Mouse (Mus musculus) c-Kit-positive CD71-negative TER-119-negative erythroid progenitor cells, embryonic 14.5 days (primary cell): ENCODE results near the gene Setd1b.
A peak's percentile ranks its signal among the peaks of the same experiment; 100 is the strongest.
"Not testable (repeated sequence)": the region's sequence is repeated elsewhere in the genome, so short reads cannot be mapped to it uniquely, and the experiment has no call there.

Experiments
- DNase-seq: peaks from one replicate; pipeline ENCODE4 v3.0.0-alpha.2; 2013; ENCODE audit warnings: low read depth

Gene Setd1b

DNA sequence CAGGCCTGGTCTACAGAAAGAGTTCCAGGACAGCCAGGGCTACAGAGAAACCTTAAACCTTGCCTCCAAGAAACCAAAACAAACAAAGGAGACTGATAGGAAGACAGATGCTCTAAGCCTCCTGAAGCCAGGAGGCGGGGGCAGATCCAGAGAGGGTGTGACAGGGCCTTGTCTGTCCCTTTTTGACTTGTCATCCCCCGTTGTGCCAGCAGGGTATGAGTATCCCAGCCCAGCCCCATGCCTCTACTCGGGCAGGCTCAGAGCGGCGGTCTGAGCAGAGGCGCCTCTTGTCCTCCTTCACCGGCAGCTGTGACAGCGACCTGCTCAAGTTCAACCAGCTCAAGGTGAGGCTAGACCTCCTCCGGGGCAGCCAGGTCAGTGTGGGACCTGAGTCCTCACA lies 20.9 kb downstream of the Setd1b start:
- no peak for DNase-seq

- no peak for DNase-seq
Measured at GRCm38 (mm10) chr5:123166437-123166836, 24.4 kb downstream of the Setd1b start.

DNA sequence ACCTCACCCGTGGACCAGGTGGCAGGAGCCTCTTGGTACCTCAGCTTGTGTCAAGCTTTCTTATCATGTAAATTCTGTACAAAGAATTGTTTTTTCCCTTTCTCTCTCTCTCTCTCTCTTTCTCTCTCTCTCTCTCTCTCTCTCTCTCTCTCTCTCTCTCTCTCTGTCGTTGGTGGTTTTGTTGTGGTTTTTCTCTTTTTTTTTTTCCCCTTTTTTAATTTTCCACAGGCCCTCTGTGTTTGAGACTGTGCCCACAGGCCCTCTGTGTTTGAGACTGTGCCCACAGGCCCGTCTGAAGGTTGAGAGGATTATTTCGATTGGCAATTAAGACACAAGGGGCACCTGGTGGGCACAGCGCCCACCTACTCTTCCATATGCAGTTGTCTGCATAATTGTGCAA lies 25.6 kb downstream of the Setd1b start:
- DNase-seq = no peak

DNA sequence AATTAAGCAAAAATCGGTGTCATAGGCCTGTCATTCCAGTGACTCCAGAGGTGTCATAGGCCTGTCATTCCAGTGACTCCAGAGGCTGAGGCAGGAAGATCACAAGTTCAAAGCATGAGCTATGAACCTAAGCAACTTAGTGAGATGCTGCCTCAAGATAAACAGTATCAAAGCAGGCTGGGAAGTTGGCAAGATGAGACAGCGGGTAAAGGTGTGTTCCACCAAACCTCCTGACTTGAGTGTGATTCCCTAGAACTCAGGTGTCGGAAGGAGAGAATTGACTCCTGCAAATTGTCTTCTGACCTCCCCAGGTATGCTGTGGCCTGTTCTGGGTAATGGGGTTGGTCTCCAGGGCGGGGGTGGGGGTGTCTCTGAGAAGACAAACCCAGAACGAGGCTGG lies 27.3 kb downstream of the Setd1b start, which contains the start of gene Psmd9:
TSS of gene Psmd9 (plus strand) at position 130 of the 400 bp plus-strand sequence.
- no peak for DNase-seq

- DNase-seq = no peak
Measured at GRCm38 (mm10) chr5:123170365-123170764, 28.4 kb downstream of the Setd1b start.

DNA sequence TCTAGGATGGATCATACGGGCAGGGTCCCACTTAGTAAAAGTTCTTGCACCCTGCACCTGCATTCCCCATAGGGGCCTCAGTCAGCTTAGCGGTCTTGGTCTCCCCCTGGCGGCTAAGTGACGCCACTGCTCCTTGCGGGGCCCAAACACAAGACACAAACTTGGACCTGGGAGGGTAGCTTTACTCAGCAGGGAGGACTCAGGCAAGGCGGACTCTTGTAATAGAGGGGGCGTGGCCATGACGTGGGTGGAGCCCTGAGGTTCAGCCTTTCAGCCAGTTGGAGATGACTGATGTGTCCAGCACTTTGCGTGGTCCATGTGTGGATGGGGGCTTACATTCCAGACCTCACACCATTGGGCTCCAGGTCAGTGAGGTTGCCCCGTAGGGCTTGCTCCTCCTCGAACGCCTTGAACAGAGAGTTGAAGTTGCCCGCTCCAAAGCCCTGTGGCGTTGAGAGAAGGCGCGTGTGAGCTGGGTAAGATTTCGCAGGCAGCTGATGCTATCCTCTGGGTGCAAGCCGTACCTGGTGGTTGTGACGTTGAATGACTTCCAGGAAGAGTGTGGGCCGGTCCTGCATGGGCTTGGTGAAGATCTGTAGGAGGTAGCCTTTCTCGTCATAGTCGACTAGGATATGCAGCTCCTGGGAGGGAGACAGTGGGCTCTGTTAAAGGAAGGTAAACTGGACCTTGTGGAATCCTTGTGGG lies 29.8 kb downstream of the Setd1b start:
- DNase-seq = peak; percentile 73

DNA sequence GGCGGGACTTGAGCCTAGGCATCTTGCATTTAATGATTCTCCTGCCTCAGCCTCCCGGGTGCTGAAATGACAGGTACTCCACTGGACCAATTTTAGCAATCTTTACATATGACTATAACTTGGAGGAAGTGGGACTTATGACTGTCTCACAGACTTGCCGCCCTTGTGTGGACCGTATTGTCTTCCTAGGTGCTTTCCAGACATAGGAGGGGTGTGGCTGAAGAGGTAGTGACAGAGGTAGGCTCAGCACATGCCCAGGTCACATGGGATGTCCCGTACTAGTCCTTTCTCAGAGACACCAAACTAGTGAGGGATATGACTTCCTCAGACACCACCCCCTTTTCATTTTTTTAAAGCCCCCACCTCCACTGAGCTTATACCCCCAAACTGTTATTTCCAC lies 36.8 kb downstream of the Setd1b start:
- DNase-seq = no peak

- DNase-seq = no peak
Measured at GRCm38 (mm10) chr5:123180390-123180789, 38.4 kb downstream of the Setd1b start.

GRCm38 (mm10) chr5:123181536-123181935 lies 39.5 kb downstream of the Setd1b start:
- no peak for DNase-seq

DNA sequence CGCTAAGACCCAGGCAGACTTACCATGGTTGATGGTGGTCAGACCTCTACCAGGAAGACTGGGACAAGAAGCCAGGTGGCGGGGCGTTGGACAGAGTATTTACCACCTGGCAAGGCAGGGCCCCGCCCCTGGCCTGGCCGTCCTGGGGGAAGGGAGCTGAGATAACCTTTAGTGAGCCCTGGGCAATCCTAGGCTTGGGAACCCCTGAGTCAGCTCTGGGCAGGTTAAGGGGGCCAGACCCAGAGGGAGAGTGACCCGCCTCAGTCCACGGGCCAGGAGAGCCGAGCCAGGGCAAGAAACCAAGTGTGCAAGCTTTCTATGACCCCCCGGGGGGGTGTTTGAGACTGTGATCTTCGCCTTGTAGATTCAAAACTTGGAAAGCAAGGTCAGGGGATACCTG lies 40.7 kb downstream of the Setd1b start, which contains the start of gene Hpd:
TSS of gene Hpd (minus strand) at position 77 of the 400 bp plus-strand sequence.
- no peak for DNase-seq

DNA sequence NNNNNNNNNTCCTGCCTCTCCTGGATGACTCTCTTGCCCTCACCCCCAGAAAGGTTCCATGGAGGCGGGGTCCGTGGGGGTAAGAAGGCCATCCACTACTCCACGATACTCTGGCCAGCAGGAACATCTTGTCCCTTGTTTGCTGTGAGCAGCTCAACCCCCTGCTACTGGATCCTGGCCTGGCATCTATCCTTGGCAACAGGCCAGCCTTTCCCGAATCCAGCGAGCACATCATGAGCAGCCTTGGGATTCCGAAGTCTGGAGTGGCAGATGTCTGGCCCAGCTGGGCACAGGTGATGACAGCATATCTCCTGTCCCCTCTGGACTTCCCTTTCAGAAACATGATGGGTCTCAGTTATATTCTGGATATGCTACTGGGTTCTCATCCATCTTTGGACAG lies 44.0 kb downstream of the Setd1b start:
- no peak for DNase-seq

- no peak for DNase-seq
Measured at GRCm38 (mm10) chr5:123187306-123187705, 45.3 kb downstream of the Setd1b start.

DNA sequence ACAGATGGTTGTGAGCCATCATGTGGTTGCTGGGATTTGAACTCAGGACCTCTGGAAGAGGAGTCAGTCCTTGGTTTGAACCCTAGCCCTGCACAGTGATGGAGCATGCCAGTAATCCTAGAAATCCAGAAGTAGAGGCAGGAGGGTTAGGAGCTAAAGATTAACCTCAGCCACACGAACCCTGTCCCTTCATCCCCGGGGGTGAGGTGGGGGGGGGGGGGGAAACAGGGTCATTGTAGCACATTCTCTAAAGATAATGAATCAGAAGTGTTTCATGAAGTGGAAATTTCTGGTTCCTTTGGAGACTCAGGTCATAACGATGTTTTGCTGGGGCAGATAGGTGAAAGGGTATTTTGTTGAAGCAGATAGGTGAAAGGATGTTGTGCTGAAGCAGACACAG lies 48.9 kb downstream of the Setd1b start:
- DNase-seq = no peak

- DNase-seq = no peak
Measured at GRCm38 (mm10) chr5:123191427-123191826, 49.4 kb downstream of the Setd1b start.

DNA sequence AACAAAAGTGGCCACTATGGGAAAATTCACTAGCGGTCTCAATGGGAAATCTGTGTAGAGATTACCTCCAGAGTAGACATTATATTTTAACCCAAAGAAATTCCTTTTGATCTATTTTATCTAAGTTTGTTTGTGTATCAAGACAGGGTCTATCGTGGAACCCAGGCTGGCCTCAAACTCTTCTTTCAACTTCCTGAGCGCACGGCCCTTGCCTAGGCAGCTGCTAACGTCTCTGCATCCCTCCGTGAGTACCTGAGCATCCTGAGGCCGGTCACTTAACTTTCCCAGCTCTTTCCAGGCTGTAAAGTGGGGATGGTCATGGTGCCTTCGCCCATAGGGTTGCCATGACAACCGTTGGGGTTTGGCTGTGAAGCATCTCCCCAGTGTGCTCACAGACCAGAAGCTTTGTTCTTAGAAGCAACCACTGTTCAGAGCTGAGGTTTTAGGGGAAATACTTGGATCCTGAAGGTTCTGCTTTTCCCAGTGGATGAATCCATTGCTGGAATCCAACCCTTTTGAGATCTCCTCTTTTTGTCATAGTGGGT lies 50.7 kb downstream of the Setd1b start:
- DNase-seq = no peak

DNA sequence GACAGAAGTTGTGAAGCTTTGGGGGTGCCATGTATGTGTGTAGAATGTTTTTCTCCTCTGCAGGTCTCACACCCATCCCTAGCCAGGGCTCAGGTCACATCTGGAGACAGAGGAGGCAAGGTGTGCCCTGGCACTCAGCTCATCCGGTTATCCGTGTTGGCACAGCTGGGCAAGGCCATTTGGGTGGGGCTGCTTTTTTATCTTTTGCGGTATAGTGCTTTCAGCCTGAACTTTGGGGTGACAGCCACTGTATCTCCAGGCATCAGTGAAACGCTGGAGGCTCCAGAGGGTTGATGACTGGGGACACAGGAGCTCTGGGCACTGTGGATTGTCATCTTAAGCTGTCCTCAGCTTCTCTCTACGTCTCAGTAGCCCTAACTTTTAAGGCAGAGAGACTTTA lies 51.4 kb downstream of the Setd1b start:
- no peak for DNase-seq

- no peak for DNase-seq
Measured at GRCm38 (mm10) chr5:123194856-123195255, 52.9 kb downstream of the Setd1b start.

GRCm38 (mm10) chr5:123195500-123196000 lies 53.6 kb downstream of the Setd1b start:
- DNase-seq = no peak

- no peak for DNase-seq
Measured at GRCm38 (mm10) chr5:123196746-123197145, 54.8 kb downstream of the Setd1b start.

GRCm38 (mm10) chr5:123198523-123198922 lies 56.5 kb downstream of the Setd1b start:
- DNase-seq = no peak

GRCm38 (mm10) chr5:123200816-123201522 lies 59.0 kb downstream of the Setd1b start:
- not testable (repeated sequence) for DNase-seq

DNA sequence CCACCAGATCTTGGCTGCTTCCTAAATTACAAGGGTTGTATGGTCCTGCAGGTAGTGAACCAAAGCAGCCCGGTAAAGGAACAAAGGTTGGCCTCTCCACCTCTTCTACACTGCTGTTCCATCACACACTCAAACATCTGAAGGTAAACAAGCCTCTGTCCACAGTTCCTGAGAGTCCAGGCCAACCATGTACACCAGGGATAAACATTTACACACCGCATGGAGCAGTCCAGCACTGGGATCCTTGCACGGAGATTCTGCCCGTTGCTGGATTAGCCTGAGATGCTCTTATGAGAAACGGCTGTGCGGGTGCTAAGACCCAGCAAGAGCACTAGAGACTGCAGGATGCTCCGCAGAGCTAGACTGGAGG lies 59.5 kb downstream of the Setd1b start:
- DNase-seq = no peak

DNA sequence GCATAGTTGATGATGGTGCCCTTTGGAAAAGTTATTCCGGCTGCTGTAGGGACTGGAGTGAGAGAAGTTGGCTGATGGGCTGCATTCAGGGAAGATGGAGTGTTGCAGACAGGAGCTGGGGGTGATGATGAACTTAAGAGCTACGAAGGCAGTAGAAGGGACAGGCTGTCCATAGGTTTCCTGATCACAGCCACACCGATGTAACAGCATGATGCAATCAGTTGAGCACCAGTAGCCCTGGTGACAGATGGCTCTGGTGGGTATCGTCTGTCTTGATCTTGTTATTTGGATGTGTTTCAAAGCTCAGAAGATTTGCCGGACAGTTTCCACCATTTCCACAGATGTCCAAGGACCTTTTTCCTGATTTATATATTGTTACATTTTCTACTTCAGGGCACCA lies 60.0 kb downstream of the Setd1b start:
- DNase-seq = no peak
